Mouse (Mus musculus) forebrain, postnatal 0 days (tissue): ENCODE results near the gene Ncor1. TPM values are rescaled to one million over a fixed set of nuclear protein-coding genes. Genes with fewer than 3 reads are reported as not detected.
A peak's percentile ranks its signal among the peaks of the same experiment; 100 is the strongest.

Experiments used
- ATAC-seq: fragments of 200-750 bp; cut with Nextera tagmentation; 2 replicates; pipeline ENCODE4 v1.8.0; 2017; ENCODE audit warnings: mild to moderate bottlenecking, moderate library complexity
- DNase-seq: peaks from one replicate; pipeline ENCODE4 v3.0.0-alpha.2; 2015
- H3K27ac ChIP-seq: fragments of 300-500 bp; sonication (generic); 2 replicates; pipeline ENCODE4 v1.5.1; 2014; ENCODE audit warnings: low read depth, mild to moderate bottlenecking, antibody characterized with exemption, low read length, moderate library complexity, mixed read lengths
- H3K27me3 ChIP-seq: fragments of 300-500 bp; sonication (generic); 2 replicates; pipeline ENCODE4 v1.6.1; 2014; ENCODE audit warnings: mild to moderate bottlenecking, low read length, mixed read lengths; ENCODE audit not compliant: insufficient read depth
- H3K36me3 ChIP-seq: fragments of 300-500 bp; sonication (generic); 2 replicates; pipeline ENCODE4 v1.6.1; 2014; ENCODE audit warnings: mild to moderate bottlenecking, moderate library complexity; ENCODE audit not compliant: insufficient read depth
- H3K4me1 ChIP-seq: fragments of 300-500 bp; sonication (generic); 2 replicates; pipeline ENCODE4 v1.6.1; 2014; ENCODE audit warnings: antibody characterized with exemption; ENCODE audit not compliant: insufficient read depth
- H3K4me2 ChIP-seq: fragments of 300-500 bp; sonication (generic); 2 replicates; pipeline ENCODE4 v1.6.1; 2014; ENCODE audit warnings: low read depth, mild to moderate bottlenecking, moderate library complexity
- H3K4me3 ChIP-seq: fragments of 300-500 bp; sonication (generic); 2 replicates; pipeline ENCODE4 v1.5.1; 2014; ENCODE audit warnings: low read depth, low read length, mixed read lengths
- H3K9ac ChIP-seq: fragments of 300-500 bp; sonication (generic); 2 replicates; pipeline ENCODE4 v1.6.1; 2014; ENCODE audit warnings: mild to moderate bottlenecking
- H3K9me3 ChIP-seq: fragments of 300-500 bp; sonication (generic); 2 replicates; pipeline ENCODE4 v1.6.1; 2016; ENCODE audit warnings: low read length
- CTCF ChIP-seq: sonication (generic); IDR thresholded peaks from 2 replicates; pipeline ENCODE4 v1.5.1; 2016; ENCODE audit warnings: antibody characterized with exemption, control low read depth, low read depth
- WGBS: fragments of 180-500 bp; shearing (Covaris S2); extraction: QIAGEN DNeasy Blood & Tissue Kit; methylation state at CpG from one replicate; pipeline ENCODE4 v1.1.7; 2014; 5-methylcytosine and 5-hydroxymethylcytosine counted together
- polyA plus RNA-seq: library from polyadenylated mRNA; unstranded; fragments of >200 nt; fragmentation: Nextera tagmentation; extraction: Ambion mirVana; gene quantifications from 2 replicates; pipeline ENCODE4 v1.2.1, GENCODE M21; 2015
- total RNA-seq: library from RNA; depleted of rRNA; stranded (reverse); fragments of >200 nt; gene quantifications from 2 replicates; pipeline ENCODE4 v1.2.3, GENCODE M21; 2014

The Ncor1 gene
- total and polyA plus RNA-seq, 2 experiments from 2014 or later, result 122 to 153 TPM

DNA sequence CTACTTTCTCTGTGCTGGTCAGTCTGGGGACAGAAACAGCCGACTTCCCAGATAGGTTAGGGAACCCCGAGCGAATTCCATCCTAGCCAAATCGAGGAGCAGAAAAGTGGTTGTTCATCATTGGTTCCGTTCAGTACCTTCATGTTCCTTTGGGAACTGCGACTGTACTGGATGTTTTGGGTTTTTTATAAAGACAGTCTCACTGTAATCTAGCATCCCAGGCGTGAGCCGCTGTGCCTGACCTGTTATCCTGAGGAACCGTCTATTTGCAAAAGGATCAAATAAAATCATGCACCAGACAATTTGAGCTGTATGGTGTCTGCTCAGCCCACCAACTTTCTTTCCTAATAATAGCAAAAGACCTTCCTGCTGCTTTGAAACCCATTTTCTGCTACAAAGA lies 439 bp upstream of the Ncor1 start:
- H3K27me3 ChIP-seq, result no peaks in the 10 kb centered on the region
- peak overlapping the region; percentile 99 for H3K4me3 ChIP-seq
- H3K36me3 ChIP-seq, result no peaks in the 10 kb centered on the region
- H3K9me3 ChIP-seq, result no peaks in the 10 kb centered on the region
- no peak for TF ChIP-seq CTCF
- peaks cover 12% of the 10 kb centered on the region for H3K4me1 ChIP-seq
- peak overlapping the region; percentile 78 for H3K4me2 ChIP-seq
- peak overlapping the region; percentile 96 for H3K9ac ChIP-seq
- DNase-seq (no peak), ATAC-seq (no peak)
- WGBS, result 2% methylated on average over 9 of the region's 9 CpGs
- peak overlapping the region; percentile 95 for H3K27ac ChIP-seq

- peaks cover 12% of the 10 kb centered on the region for H3K4me1 ChIP-seq
- H3K36me3 ChIP-seq, result no peaks in the 10 kb centered on the region
- WGBS, result under 1% methylated on average over 18 of the region's 18 CpGs
- DNase-seq (no peak), ATAC-seq (peak; percentile 2; the same call in 1 of the 2 replicates)
- peak overlapping the region; percentile 95 for H3K27ac ChIP-seq
- H3K4me2 ChIP-seq, result peak overlapping the region; percentile 78
- peak overlapping the region; percentile 96 for H3K9ac ChIP-seq
- TF ChIP-seq CTCF, result no peak
- no peaks in the 10 kb centered on the region for H3K9me3 ChIP-seq
- peak overlapping the region; percentile 99 for H3K4me3 ChIP-seq
- no peaks in the 10 kb centered on the region for H3K27me3 ChIP-seq
Measured at GRCm38 (mm10) chr11:62457891-62458270, 460 bp downstream of the Ncor1 start.

GRCm38 (mm10) chr11:62457241-62457890 lies 975 bp downstream of the Ncor1 start:
- WGBS, result under 1% methylated on average over 64 of the region's 73 CpGs
- Histone ChIP-seq H3K4me1 (peaks cover 12% of the 10 kb centered on the region), H3K27me3 (no peaks in the 10 kb centered on the region), H3K9ac (peak overlapping the region; percentile 96), H3K4me3 (peak overlapping the region; percentile 99), H3K36me3 (no peaks in the 10 kb centered on the region), H3K9me3 (no peaks in the 10 kb centered on the region), H3K4me2 (peak overlapping the region; percentile 78), H3K27ac (peak overlapping the region; percentile 95)
- DNase-seq (peak; percentile 89), ATAC-seq (peak; percentile 95)
- no peak for TF ChIP-seq CTCF

DNA sequence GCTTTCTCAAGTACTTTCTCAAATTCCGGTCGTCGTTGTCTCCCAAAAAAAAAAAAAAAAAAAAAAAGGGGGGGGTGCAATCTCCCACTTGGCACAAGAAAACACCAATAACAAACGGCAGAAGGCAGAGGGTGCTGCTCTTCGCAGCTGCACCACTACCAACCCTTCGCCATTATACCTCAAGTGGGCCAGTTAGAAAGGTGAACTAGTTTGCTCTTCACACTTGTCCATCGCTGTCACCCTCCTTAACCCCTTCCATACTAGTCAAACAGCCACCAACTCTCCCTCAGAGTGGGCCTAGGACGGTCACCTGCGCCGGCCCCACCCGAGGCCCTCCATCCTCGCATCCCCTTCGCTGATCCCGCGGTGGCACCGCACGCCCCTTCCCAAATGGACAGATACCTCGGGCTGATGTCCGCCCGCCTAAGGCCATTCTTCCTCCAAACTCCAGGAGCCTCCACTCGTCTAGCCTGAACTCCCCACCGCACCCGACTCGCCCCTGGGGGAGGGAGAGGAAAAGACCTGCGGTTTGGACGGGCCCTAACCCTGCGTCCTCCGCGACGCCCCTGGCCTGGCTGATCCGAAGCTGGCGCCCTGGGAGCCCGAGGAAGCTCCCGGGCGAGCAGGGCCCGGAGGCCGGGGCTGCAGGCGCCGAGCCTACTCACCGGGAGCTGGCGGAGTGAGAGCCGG lies 1.7 kb downstream of the Ncor1 start:
- WGBS, result under 1% methylated on average over 41 of the region's 42 CpGs
- Histone ChIP-seq H3K4me2 (peak overlapping the region; percentile 78), H3K36me3 (no peaks in the 10 kb centered on the region), H3K4me3 (peak overlapping the region; percentile 99), H3K27ac (peak overlapping the region; percentile 95), H3K27me3 (no peaks in the 10 kb centered on the region), H3K9me3 (no peaks in the 10 kb centered on the region), H3K9ac (peak overlapping the region; percentile 96), H3K4me1 (peaks cover 12% of the 10 kb centered on the region)
- ATAC-seq, result peak; percentile 59
- TF ChIP-seq CTCF, result peak; percentile 49
- peak; percentile 65 for DNase-seq

DNA sequence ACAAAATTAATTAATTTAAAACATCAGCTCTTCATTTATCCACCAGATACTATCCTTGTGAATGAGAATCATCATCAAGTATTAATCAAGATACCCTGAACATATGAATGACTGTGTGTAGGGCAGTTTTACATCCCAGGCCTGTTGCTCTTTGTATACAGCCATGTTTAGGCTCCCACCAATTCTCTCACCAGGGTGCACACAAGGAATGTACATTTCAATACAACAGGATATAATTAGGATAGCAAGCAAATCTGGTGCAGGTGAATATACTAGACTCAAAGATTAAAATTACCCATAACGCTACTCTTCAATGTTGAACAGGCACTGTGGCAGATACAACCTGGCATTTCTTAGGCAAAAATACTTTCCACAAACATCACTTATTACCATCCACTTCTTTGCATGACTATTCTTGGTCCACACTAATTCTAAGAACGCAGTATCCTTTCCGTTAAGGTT lies 2.3 kb downstream of the Ncor1 start:
- WGBS, result 1% methylated on average over 3 of the region's 3 CpGs
- TF ChIP-seq CTCF, result no peak
- ATAC-seq (no peak), DNase-seq (no peak)
- peak overlapping the region; percentile 96 for H3K9ac ChIP-seq
- H3K4me3 ChIP-seq, result peak overlapping the region; percentile 99
- no peaks in the 10 kb centered on the region for H3K9me3 ChIP-seq
- H3K27me3 ChIP-seq, result no peaks in the 10 kb centered on the region
- peaks cover 12% of the 10 kb centered on the region for H3K4me1 ChIP-seq
- no peak overlapping the region for H3K27ac ChIP-seq
- no peaks in the 10 kb centered on the region for H3K36me3 ChIP-seq
- H3K4me2 ChIP-seq, result peak overlapping the region; percentile 78

- no peak overlapping the region for H3K9ac ChIP-seq
- no peak for TF ChIP-seq CTCF
- no peak for DNase-seq
- no peak for ATAC-seq
- H3K4me3 ChIP-seq, result no peak overlapping the region
- no peaks in the 10 kb centered on the region for H3K27me3 ChIP-seq
- no peak overlapping the region for H3K4me2 ChIP-seq
- 64% methylated on average over 1 of the region's 1 CpGs for WGBS
- no peak overlapping the region for H3K27ac ChIP-seq
- H3K9me3 ChIP-seq, result no peaks in the 10 kb centered on the region
- peaks cover 12% of the 10 kb centered on the region for H3K4me1 ChIP-seq
- H3K36me3 ChIP-seq, result 0 out of 2 replicates have a peak, but pooled peaks cover 4% of the 10 kb centered on the region
Measured at GRCm38 (mm10) chr11:62455193-62455592, 3.1 kb downstream of the Ncor1 start.

GRCm38 (mm10) chr11:62448971-62449370 lies 9.4 kb downstream of the Ncor1 start:
- Histone ChIP-seq H3K27ac (no peak overlapping the region), H3K4me2 (no peak overlapping the region), H3K9ac (no peak overlapping the region), H3K9me3 (no peaks in the 10 kb centered on the region), H3K27me3 (no peaks in the 10 kb centered on the region), H3K4me3 (no peak overlapping the region), H3K36me3 (0 out of 2 replicates have a peak, but pooled peaks cover 4% of the 10 kb centered on the region), H3K4me1 (no peaks in the 10 kb centered on the region)
- no peak for TF ChIP-seq CTCF
- DNase-seq, result no peak
- 90% methylated on average over 6 of the region's 6 CpGs for WGBS
- no peak for ATAC-seq
